Mouse (Mus musculus) ZHBTc4 (cell line): Measurements from ENCODE around the gene Tmem131l.

Experiments used
- DNase-seq: peaks from one replicate; pipeline ENCODE4 v3.0.0-alpha.2; 2011; ENCODE audit warnings: low read depth, low spot score

Tmem131l gene

DNA sequence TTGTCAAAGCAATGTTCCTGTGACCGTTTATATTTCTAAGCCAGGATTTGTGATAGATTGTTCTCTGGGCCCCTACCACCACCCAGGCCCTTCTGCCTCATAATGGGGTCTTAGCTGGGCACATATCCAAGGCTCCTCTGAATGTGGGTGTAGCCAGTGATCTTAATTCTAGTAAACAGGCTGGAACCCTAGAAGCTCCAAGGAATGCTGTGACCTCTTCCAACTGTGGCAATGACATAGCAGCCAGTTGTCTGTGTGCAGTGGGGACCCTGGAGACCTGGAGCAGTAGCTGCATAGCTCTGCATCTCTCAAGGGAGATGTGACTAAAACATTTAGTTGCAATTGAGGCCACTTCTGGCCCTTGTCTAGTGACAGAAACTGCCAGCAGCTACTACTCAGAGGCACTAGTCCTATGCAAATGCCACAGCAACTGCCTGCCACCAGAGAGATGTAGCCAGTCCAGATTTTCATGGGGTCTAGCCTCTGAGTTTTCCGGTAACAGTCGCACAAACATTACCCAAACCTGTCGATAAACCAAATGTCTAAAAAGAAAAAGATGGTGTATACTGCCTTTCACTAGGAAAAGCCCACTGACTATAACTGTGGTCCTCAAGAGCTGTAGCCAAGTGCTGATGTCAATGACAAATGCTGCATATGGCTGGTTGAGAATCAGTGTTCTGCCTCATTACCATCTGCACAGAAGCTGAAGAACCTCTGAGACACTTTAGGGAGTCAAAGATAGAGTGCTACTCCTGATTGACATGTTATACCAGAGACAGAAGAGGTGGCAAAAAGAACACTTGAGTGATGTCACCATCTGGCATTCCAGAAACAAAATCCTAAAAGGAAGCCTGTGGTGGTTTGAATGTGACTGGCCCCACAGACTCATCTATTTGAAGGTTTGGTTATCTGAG is 61.2 kb downstream of the Tmem131l start:
- no peak for DNase-seq

DNA sequence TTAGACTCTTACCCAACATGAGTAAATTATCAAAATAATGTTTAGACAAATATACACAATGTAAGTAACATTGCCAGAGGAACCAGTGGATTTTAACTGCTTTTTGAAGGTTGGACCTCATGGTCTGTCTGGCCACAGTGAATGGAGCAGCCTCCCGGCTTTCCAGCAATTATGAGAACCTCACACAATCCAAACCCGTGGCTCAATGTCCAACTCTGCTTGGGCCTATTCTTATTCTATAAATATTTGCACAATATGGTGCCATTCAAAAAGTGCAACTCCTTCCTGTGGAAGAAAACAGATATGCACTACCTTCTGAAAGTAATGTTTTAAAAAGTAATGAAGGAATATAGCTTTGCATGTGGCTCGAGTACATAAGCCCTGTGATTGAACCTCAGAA is 62.2 kb downstream of the Tmem131l start:
- no peak for DNase-seq

DNA sequence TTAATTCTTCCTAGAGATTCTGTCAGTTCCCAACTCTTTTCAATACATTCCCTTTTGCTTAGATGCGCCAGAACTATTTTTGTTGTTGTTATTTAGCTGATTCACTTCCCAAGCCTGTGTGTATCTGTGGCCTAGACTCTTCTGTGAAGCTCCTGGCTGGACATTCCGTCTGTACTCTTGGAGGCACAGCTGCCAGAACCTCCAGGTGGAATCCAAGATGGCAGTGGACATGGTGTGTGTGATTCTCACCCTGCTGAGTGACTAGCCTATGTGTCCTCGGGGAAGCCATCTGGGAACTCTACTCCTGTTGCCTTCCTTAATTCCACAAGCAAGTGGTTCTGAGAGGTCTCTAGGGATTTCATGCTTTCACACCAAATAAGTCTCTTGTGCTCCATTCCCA is 63.8 kb downstream of the Tmem131l start:
- DNase-seq: no peak

DNA sequence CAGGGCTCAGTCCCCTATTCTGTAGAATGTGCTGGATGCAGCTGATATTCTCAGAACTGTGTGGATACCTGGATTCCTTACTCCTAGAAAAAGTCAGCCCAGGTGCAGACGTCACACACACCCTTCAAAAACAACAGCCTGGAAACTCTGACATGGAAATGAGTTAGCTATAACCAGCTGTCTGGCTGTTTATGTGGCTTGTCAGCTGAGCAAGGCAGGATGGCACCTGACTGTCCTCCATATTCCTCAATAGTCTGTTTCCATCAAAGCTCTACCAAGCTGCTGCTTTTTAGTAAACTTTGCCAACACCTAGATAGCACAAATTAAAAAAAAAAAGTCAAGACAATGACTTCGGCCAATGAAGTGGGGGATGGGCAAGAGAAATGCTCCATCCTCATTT is 66.6 kb downstream of the Tmem131l start:
- no peak for DNase-seq

DNA sequence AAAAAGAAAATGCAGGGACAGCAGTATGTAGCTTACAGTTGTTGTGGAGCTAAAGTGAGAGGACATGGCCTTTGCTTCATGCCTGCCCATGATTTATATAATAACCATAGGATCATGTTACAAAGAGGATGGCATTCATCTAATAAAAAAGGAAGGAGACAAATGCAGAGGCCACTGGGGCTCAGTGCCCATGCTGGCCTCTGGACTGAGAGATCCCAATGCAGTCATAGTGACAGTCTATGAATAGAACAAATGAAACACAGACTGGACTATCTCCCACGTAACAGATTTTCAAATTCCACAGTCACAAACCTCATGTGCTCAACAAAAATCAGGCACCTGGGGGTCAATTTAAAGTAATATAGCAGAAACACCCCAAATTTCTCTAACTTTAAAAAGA is 69.3 kb downstream of the Tmem131l start:
- no peak for DNase-seq

GRCm38 (mm10) chr3:83969081-83969480 is 70.9 kb downstream of the Tmem131l start:
- no peak for DNase-seq

DNA sequence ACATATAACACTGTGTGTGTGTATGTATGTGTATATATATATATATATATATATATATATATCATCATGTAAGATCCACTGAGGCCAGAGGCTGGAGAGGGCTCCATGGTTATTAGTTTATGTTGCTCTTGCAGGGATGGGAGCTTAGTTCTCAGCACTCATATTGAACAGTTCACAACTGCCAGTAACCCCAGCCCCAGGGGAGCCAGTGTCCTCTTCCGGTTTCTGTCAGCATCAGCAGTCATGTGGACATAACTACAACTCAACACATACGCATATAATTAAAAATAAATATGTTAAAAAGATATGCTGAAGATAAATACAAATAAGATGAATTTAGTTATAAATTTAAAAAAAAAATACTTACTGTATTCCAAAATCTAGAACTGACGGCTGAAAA is 72.2 kb downstream of the Tmem131l start:
- DNase-seq: no peak

DNA sequence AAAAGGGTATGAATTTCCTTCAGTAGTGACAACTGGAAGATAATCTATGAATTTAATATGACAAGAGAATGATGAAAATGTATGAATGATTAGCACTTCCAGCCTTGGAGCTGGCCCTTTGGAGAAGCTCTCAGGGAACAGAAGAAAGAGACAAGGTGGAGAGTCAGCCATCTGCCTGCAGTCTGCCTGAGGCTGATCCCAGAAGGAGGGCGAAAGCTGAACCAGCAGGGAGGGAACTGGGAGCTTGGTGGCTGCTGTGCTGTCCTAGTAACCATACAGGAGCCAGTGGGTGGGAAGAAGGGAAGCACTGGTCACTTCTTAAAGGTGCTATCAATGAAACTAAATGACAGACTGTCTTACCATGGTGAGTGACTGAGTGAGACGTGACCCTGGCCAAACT is 74.6 kb downstream of the Tmem131l start:
- DNase-seq: no peak

DNA sequence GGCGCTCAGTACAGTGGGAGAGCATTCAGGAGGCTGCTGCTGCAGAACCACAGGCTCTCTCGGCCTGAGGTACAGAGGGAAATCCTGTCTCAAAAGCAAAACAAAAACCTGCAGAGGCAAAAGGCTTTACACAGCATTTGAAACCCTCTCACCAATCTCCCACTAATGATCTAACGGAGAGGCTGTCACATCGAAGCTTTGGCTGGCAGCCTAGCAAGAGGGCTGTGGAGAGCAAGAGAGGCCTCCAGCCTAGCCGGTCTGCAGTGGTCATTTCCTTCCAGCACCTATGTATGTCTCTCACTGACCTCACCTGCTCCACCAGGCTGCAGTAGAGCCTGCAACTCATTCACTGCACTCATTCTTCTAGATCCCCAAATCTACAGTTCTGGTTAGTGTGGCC is 76.3 kb downstream of the Tmem131l start:
- DNase-seq: no peak

GRCm38 (mm10) chr3:83962571-83962970 is 77.4 kb downstream of the Tmem131l start:
- no peak for DNase-seq

- DNase-seq: peak; percentile 65
Measured at GRCm38 (mm10) chr3:83962076-83962475, 77.9 kb downstream of the Tmem131l start.

GRCm38 (mm10) chr3:83958951-83959681 is 80.9 kb downstream of the Tmem131l start:
- DNase-seq: peak; percentile 61

DNA sequence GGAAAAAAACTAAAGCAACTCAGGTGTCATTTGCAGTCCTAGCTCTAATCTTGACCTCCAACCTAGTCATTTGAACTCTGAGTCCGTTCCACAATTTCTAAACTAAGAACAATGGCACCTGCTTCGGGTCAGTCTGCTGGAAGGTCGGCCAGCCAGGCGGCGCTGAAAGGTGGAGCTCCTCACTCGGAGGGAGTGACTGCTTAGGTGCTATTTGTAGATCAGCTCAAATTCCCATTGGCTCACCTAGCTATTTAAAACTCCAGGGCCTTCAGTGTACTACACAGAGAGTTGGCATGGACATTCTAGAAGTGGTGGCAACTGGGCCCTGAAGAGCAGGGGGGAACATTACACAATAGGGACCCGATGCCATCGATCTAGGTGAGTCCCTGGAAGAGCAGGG is 86.1 kb downstream of the Tmem131l start:
- DNase-seq: no peak

GRCm38 (mm10) chr3:83948801-83949200 is 91.2 kb downstream of the Tmem131l start:
- no peak for DNase-seq

GRCm38 (mm10) chr3:83947476-83948245 is 92.3 kb downstream of the Tmem131l start:
- no peak for DNase-seq

- DNase-seq: no peak
Measured at GRCm38 (mm10) chr3:83946848-83947247, 93.1 kb downstream of the Tmem131l start.

GRCm38 (mm10) chr3:83943691-83944090 is 96.3 kb downstream of the Tmem131l start:
- peak; percentile 91 for DNase-seq

GRCm38 (mm10) chr3:83943212-83943611 is 96.8 kb downstream of the Tmem131l start:
- no peak for DNase-seq

DNA sequence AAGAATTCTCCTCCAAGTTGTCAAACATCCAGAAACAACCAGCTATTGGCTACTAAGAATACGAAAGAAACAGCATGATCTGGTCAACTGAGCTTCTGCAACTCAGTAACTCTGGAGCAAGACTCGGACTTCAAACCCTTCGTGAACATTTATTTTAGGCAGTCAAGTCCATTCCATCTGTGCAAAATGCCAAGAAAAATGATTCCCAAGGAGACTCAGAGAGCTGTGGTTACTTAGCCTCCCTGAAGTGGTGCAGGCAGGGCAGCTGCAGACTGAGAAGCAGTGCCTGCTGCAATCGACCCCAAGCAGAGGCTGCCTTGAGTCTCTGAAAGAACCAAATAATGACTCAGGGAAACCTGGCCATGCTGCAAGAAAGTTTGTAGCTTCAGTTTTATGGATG is 98.1 kb downstream of the Tmem131l start:
- DNase-seq: no peak

DNA sequence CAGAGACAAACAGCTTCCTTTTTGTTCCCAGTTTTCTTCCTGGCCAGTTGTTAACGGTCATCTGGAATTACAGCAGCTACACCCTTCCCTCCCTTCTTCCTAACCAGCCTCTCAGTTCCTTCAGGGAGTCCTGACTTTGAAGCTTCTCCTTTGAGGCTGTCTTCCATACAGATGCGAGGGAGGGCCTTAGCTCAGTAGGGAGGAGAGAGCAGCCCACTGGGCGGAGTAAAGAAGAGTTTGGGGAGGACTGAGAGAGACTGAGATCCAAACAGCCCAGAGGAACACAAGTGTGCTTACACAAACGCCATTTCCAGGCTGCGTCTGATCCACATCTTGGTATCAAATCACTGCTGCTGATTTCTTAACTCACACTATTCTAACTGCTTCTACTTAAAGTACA is 101.1 kb downstream of the Tmem131l start:
- DNase-seq: peak; percentile 83

- no peak for DNase-seq
Measured at GRCm38 (mm10) chr3:83934514-83934913, 105.5 kb downstream of the Tmem131l start.
